In genomic region chr16:63404976-63405375, GRCm38 (mm10) we compare ENCODE assay signal across 28 mouse cellular contexts.
DNase-seq lines count a peak whose midpoint lies in the region; ATAC-seq and TF ChIP-seq lines count a peak whose summit lies in the region.
"Had no signal": no experiment of that assay in that cellular context is flagged by ENCODE, and none has a peak within 500 bp of the region (broad histone marks: within the 10 kb centered on the region; RNA-seq: fewer than 3 reads in every experiment).

No protein-coding gene starts in this region.

- H3K9ac ChIP-seq in forebrain, embryonic 14.5 days (ENCODE audit: low read length), result no peak overlapping the region
- H3K9ac ChIP-seq in forebrain, postnatal 0 days, result no peak overlapping the region
- H3K9ac ChIP-seq: embryonic facial prominence, embryonic 13.5 days; heart, embryonic 13.5 days; hindbrain, embryonic 12.5 days; hindbrain, embryonic 15.5 days had no signal

- no peaks in the 10 kb centered on the region for H3K9me3 ChIP-seq in forebrain, embryonic 14.5 days (replicated peaks; ENCODE audit: control insufficient read depth, low read length)
- H3K9me3 ChIP-seq in forebrain, embryonic 10.5 days, result no peaks in the 10 kb centered on the region
- no peaks in the 10 kb centered on the region for H3K9me3 ChIP-seq in forebrain, postnatal 0 days (ENCODE audit: low read length)
- H3K9me3 ChIP-seq: embryonic facial prominence, embryonic 10.5 days; embryonic facial prominence, embryonic 13.5 days; heart, embryonic 10.5 days; heart, embryonic 13.5 days; hindbrain, embryonic 12.5 days; hindbrain, embryonic 15.5 days had no signal

- no peaks in the 10 kb centered on the region for H3K27me3 ChIP-seq in forebrain, embryonic 14.5 days (replicated peaks; ENCODE audit: control insufficient read depth, insufficient read depth, low read length)
- no peaks in the 10 kb centered on the region for H3K27me3 ChIP-seq in forebrain, embryonic 10.5 days (ENCODE audit: poor library complexity, severe bottlenecking)
- H3K27me3 ChIP-seq in forebrain, postnatal 0 days (ENCODE audit: insufficient read depth, low read length), result no peaks in the 10 kb centered on the region
- H3K27me3 ChIP-seq: CH12.LX; embryonic facial prominence, embryonic 13.5 days; heart, embryonic 13.5 days; hindbrain, embryonic 12.5 days; hindbrain, embryonic 15.5 days; Patski had no signal

- 66% methylated on average over 1 of the region's 1 CpGs for WGBS in forebrain, embryonic 14.5 days
- WGBS in forebrain, embryonic 10.5 days, result 98% methylated on average over 1 of the region's 1 CpGs
- 50% methylated on average over 1 of the region's 1 CpGs for WGBS in forebrain, postnatal 0 days

- peak; percentile 56 for DNase-seq in forebrain, embryonic 14.5 days (ENCODE audit: low spot score)
- DNase-seq in forebrain, embryonic 10.5 days (ENCODE audit: extremely low spot score, low spot score), result no peak
- peak; percentile 6 for DNase-seq in retina, postnatal 1 day
- DNase-seq in retina, embryonic 14.5 days (ENCODE audit: low spot score), result no peak
- DNase-seq in forebrain, postnatal 0 days, result peak; percentile 50
- no peak for DNase-seq in right cerebral cortex, postnatal 36 days (ENCODE audit: low spot score in 2 of 2)
- DNase-seq: adrenal gland, postnatal 10 days; adrenal gland, postnatal 36 days; B cell, adult 2 months; cerebellum, adult 11-12 months; cerebellum, adult 8-10 months; cerebellum, postnatal 10 days; cerebellum, postnatal 36 days; embryo, embryonic 11 days; gastrocnemius, postnatal 10 days; gastrocnemius, postnatal 36 days; heart, adult 2 months; kidney, adult 2 months had no signal

- no peaks in the 10 kb centered on the region for H3K36me3 ChIP-seq in forebrain, embryonic 14.5 days (ENCODE audit: control insufficient read depth, insufficient read depth, low read length)
- H3K36me3 ChIP-seq in forebrain, embryonic 10.5 days (replicated peaks), result no peaks in the 10 kb centered on the region
- H3K36me3 ChIP-seq in forebrain, postnatal 0 days (ENCODE audit: insufficient read depth), result no peaks in the 10 kb centered on the region
- H3K36me3 ChIP-seq: embryonic facial prominence, embryonic 10.5 days; embryonic facial prominence, embryonic 13.5 days; G1E; heart, embryonic 10.5 days; heart, embryonic 13.5 days; hindbrain, embryonic 12.5 days; hindbrain, embryonic 15.5 days had no signal

- H3K27ac ChIP-seq in forebrain, embryonic 14.5 days (ENCODE audit: low read depth, low read length), result no peak overlapping the region
- H3K27ac ChIP-seq in forebrain, embryonic 10.5 days, result no peak overlapping the region
- H3K27ac ChIP-seq in forebrain, postnatal 0 days (ENCODE audit: low read depth, low read length), result no peak overlapping the region
- H3K27ac ChIP-seq: embryonic facial prominence, embryonic 10.5 days; embryonic facial prominence, embryonic 13.5 days; heart, adult 2 months; heart, embryonic 10.5 days; heart, embryonic 13.5 days; hindbrain, embryonic 12.5 days; hindbrain, embryonic 15.5 days had no signal

- H3K4me2 ChIP-seq in forebrain, embryonic 14.5 days (ENCODE audit: low read length), result no peak overlapping the region
- H3K4me2 ChIP-seq in forebrain, postnatal 0 days (ENCODE audit: low read depth), result no peak overlapping the region
- H3K4me2 ChIP-seq: embryonic facial prominence, embryonic 13.5 days; heart, embryonic 13.5 days; hindbrain, embryonic 12.5 days; hindbrain, embryonic 15.5 days had no signal

- no peak for TF ChIP-seq CTCF in forebrain, postnatal 0 days (IDR thresholded peaks at IDR 0.05; ENCODE audit: low read depth)

- no peaks in the 10 kb centered on the region for H3K4me1 ChIP-seq in forebrain, embryonic 14.5 days (ENCODE audit: control insufficient read depth, insufficient read depth, low read length)
- H3K4me1 ChIP-seq in forebrain, embryonic 10.5 days, result no peaks in the 10 kb centered on the region
- no peaks in the 10 kb centered on the region for H3K4me1 ChIP-seq in forebrain, postnatal 0 days (ENCODE audit: insufficient read depth)
- H3K4me1 ChIP-seq: embryonic facial prominence, embryonic 10.5 days; embryonic facial prominence, embryonic 13.5 days; heart, embryonic 10.5 days; heart, embryonic 13.5 days; hindbrain, embryonic 12.5 days; hindbrain, embryonic 15.5 days had no signal

- no peak overlapping the region for H3K4me3 ChIP-seq in forebrain, embryonic 14.5 days (ENCODE audit: low read depth, low read length)
- H3K4me3 ChIP-seq in forebrain, embryonic 10.5 days, result no peak overlapping the region
- no peak overlapping the region for H3K4me3 ChIP-seq in forebrain, postnatal 0 days (ENCODE audit: low read depth, low read length)
- H3K4me3 ChIP-seq: embryonic facial prominence, embryonic 10.5 days; embryonic facial prominence, embryonic 13.5 days; heart, adult 2 months; heart, embryonic 10.5 days; heart, embryonic 13.5 days; hindbrain, embryonic 12.5 days; hindbrain, embryonic 15.5 days had no signal

- ATAC-seq in forebrain, embryonic 14.5 days, result peak; percentile 54; the same call in 1 of the 2 replicates
- peak; percentile 67 for ATAC-seq in forebrain, postnatal 0 days
- ATAC-seq: intestine, postnatal 0 days; Patski had no signal

Comparison
In these comparisons a context has a peak if more than half of its experiments do, and no peak if none do; other contexts are left out.
1. DNase-seq: peak in forebrain, embryonic 14.5 days (single experiment), retina, postnatal 1 day (single experiment) and forebrain, postnatal 0 days (single experiment); none in forebrain, embryonic 10.5 days (single experiment), retina, embryonic 14.5 days (single experiment) and right cerebral cortex, postnatal 36 days (0 of 2).